Mouse (Mus musculus) megakaryocyte, embryonic 14.5 days (primary cell): ENCODE results near the gene Fam219b.

Experiments
- FLI1 ChIP-seq: IDR thresholded peaks from 2 replicates; pipeline ENCODE4 v1.6.1; 2012; ENCODE audit warnings: low read length, inconsistent platforms, mixed read lengths
- GATA1 ChIP-seq: IDR thresholded peaks from 3 replicates; pipeline ENCODE4 v1.6.1; 2012; ENCODE audit warnings: mixed read lengths, low read length, inconsistent platforms, borderline replicate concordance

DNA sequence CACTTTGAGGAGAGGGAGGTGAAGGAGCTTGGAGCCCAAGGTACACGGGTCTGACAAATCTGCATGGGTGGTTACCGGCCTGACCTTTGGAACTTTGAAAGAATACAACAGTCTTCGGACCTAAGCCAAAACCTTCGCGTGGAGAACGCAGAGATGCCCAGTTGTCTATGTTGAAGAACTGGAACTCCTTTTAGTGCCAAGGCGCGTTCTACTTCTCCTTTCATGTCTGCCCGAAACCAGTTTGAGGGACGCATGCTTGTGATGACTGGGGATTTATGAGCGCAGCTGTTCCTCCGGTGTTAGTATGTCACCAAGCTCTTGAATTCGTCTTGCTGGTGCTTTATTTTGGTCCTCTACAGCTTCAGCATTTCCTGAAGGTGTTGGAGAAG, 24.4 kb downstream of the Fam219b start:
- no peak for TF ChIP-seq GATA1
- TF ChIP-seq FLI1 = no peak
